In the genomic region with DNA sequence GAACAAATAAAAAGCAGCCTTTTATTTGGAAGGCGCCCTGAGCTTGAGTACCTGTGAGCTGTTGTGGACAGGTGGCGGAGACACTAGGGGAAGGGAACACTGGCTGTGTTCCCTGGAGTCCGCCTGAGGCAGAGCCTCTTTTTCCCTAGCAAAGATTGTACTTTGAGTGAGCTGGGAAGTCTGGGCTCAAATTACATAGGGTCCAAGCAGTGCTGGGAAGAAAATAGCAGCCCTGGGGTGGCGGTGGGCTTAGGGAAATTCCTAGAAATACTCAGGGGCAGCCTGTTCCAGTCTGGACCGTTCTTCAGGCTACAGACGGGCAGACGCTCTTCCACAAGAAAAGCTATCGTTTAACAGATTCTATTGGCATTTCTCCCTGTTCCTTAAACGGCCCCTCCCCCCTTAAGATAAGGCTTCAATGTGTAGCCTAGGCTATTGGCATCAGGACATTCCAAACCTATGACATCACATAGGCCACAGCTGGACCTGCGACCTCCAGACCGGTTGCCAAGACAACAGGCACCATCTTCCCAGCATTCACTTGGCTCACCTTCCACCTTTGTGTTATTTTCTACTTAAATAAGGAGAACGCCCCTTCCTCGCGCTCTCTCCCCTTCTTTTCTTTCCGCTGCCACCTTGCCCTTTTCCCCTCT, we compare ENCODE assay signal across 8 mouse cellular contexts. TPM values are rescaled to one million over a fixed set of nuclear protein-coding genes. Genes with fewer than 3 reads are reported as not detected.
DNase-seq lines count a peak whose midpoint lies in the region; ATAC-seq and TF ChIP-seq lines count a peak whose summit lies in the region.

No protein-coding gene starts in this region.

- H3K4me3 ChIP-seq in ES-E14 (ENCODE audit: insufficient read depth in 1 of 2, low read depth in 1 of 2, low read length in 2 of 2, poor library complexity in 1 of 2, severe bottlenecking in 1 of 2) = peak overlapping the region; percentile 79 to 84
- peak overlapping the region; percentile 58 for H3K4me3 ChIP-seq in forebrain, embryonic 12.5 days (replicated peaks)
- peak overlapping the region; percentile 48 for H3K4me3 ChIP-seq in lung, embryonic 15.5 days
- peak overlapping the region; percentile 44 for H3K4me3 ChIP-seq in stomach, embryonic 16.5 days (replicated peaks; ENCODE audit: low read length)

- no peaks in the 10 kb centered on the region for H3K9me3 ChIP-seq in ES-E14 (ENCODE audit: control insufficient read depth, insufficient read depth, low read depth, low read length)
- H3K9me3 ChIP-seq in forebrain, embryonic 12.5 days = no peaks in the 10 kb centered on the region
- H3K9me3 ChIP-seq in lung, embryonic 15.5 days = no peaks in the 10 kb centered on the region
- no peaks in the 10 kb centered on the region for H3K9me3 ChIP-seq in stomach, embryonic 16.5 days (replicated peaks; ENCODE audit: control insufficient read depth, low read length)

- peak overlapping the region; percentile 89 for H3K9ac ChIP-seq in ES-E14 (ENCODE audit: insufficient read depth, low read depth, low read length, poor library complexity, severe bottlenecking)
- H3K9ac ChIP-seq in forebrain, embryonic 12.5 days = peak overlapping the region; percentile 71
- H3K9ac ChIP-seq in lung, embryonic 15.5 days = peak overlapping the region; percentile 47; the same call in 1 of the 2 replicates
- peak overlapping the region; percentile 66 for H3K9ac ChIP-seq in stomach, embryonic 16.5 days (ENCODE audit: low read length)

- in situ Hi-C loops in ES-E14 (cut with MboI; ENCODE audit: low sequenced_read_pairs in 2 of 2, unreplicated experiment in 2 of 2) = no loop called here

- H3K4me2 ChIP-seq in forebrain, embryonic 12.5 days = peak overlapping the region; percentile 65
- peak overlapping the region; percentile 91 for H3K4me2 ChIP-seq in lung, embryonic 15.5 days
- peak overlapping the region; percentile 85 for H3K4me2 ChIP-seq in stomach, embryonic 16.5 days (ENCODE audit: low read depth, low read length)

- ATAC-seq in forebrain, embryonic 12.5 days (ENCODE audit: low FRiP score) = peak; percentile 91
- ATAC-seq in lung, embryonic 15.5 days (ENCODE audit: borderline replicate concordance, extremely low read depth, low FRiP score, low TSS enrichment) = peak; percentile 77
- peak; percentile 77; the same call in 1 of the 2 replicates for ATAC-seq in stomach, embryonic 16.5 days (ENCODE audit: insufficient read depth, low FRiP score)

- peak overlapping the region; percentile 97 for H3K27ac ChIP-seq in ES-E14 (ENCODE audit: insufficient read depth, low read depth, low read length, poor library complexity, severe bottlenecking)
- peak overlapping the region; percentile 93 for H3K27ac ChIP-seq in forebrain, embryonic 12.5 days
- peak overlapping the region; percentile 86 for H3K27ac ChIP-seq in lung, embryonic 15.5 days
- peak overlapping the region; percentile 49; the same call in 1 of the 2 replicates for H3K27ac ChIP-seq in stomach, embryonic 16.5 days (ENCODE audit: low read length)

- H3K4me1 ChIP-seq in ES-E14 (ENCODE audit: control insufficient read depth in 2 of 2, insufficient read depth in 2 of 2, low read length in 2 of 2, poor library complexity in 1 of 2) = peaks cover 0 to 7% of the 10 kb centered on the region in 2 experiments; a peak in 1 of 4 replicates
- H3K4me1 ChIP-seq in forebrain, embryonic 12.5 days = peaks cover 15% of the 10 kb centered on the region
- peaks cover 20% of the 10 kb centered on the region for H3K4me1 ChIP-seq in lung, embryonic 15.5 days
- 0 out of 2 replicates have a peak, but pooled peaks cover 6% of the 10 kb centered on the region for H3K4me1 ChIP-seq in stomach, embryonic 16.5 days (ENCODE audit: control insufficient read depth, insufficient read depth, low read length)

- under 1% methylated on average over 15 of the region's 15 CpGs for WGBS in forebrain, embryonic 12.5 days
- WGBS in lung, embryonic 15.5 days = 4% methylated on average over 15 of the region's 15 CpGs
- 3% methylated on average over 15 of the region's 15 CpGs for WGBS in stomach, embryonic 16.5 days

- peaks cover 15% of the 10 kb centered on the region for H3K36me3 ChIP-seq in ES-E14 (ENCODE audit: control insufficient read depth, insufficient read depth, low read length, poor library complexity, severe bottlenecking)
- H3K36me3 ChIP-seq in forebrain, embryonic 12.5 days (replicated peaks) = peaks cover 15% of the 10 kb centered on the region
- no peaks in the 10 kb centered on the region for H3K36me3 ChIP-seq in lung, embryonic 15.5 days
- no peaks in the 10 kb centered on the region for H3K36me3 ChIP-seq in stomach, embryonic 16.5 days (ENCODE audit: control insufficient read depth, insufficient read depth, low read length)

- intact Hi-C loops in left cerebral cortex, postnatal 36 days (cut with DNase I) = no loop called here

- H3K27me3 ChIP-seq in forebrain, embryonic 12.5 days = no peaks in the 10 kb centered on the region
- H3K27me3 ChIP-seq in lung, embryonic 15.5 days = no peaks in the 10 kb centered on the region
- H3K27me3 ChIP-seq in stomach, embryonic 16.5 days (ENCODE audit: control insufficient read depth, insufficient read depth, low read length) = no peaks in the 10 kb centered on the region

- DNase-seq in 3T3-L1 (ENCODE audit: low read depth, low spot score) (peak; percentile 32), ES-E14 (ENCODE audit: low read depth, low spot score) (peak; percentile 97)
- DNase-seq in kidney, adult 18-20 months = peak; percentile 35
- DNase-seq in urinary bladder, postnatal 10 days (ENCODE audit: low spot score) = no peak
- DNase-seq in left cerebral cortex, postnatal 36 days (ENCODE audit: low spot score in 2 of 2) = no peak

TF ChIP-seq in ES-E14, 5 proteins besides CTCF, POLR2A, EP300 and RAD21:
- no peak for TF ChIP-seq MAFK (IDR thresholded peaks at IDR 0.05; ENCODE audit: insufficient read depth, low read depth, low read length)
- no peak for TF ChIP-seq ZNF384 (IDR thresholded peaks at IDR 0.05; ENCODE audit: low read depth, low read length)
- TF ChIP-seq ZC3H11A (IDR thresholded peaks at IDR 0.05; ENCODE audit: borderline replicate concordance, low read depth, low read length) = no peak
- TF ChIP-seq HCFC1 (IDR thresholded peaks at IDR 0.05; ENCODE audit: borderline replicate concordance, insufficient read depth, low read length) = no peak
- no peak; the same call in 1 of the 2 replicates for TF ChIP-seq CHD2 (IDR thresholded peaks at IDR 0.05; ENCODE audit: low read depth, low read length)

RNA-seq across cellular contexts. Expression of a gene that starts 31.3 kb away (rescaled TPM):
- total RNA-seq in ES-E14 (2012; rRNA removed) = 10,022 and 10,869 TPM in 2 replicates
- polyA plus RNA-seq in forebrain, embryonic 12.5 days (2016; fragmentation: Nextera tagmentation; extraction: Ambion mirVana) = 3,508 and 3,592 TPM in 2 replicates
- 4,575 and 4,632 TPM in 2 replicates for polyA plus RNA-seq in lung, embryonic 15.5 days (2015; fragmentation: Nextera tagmentation; extraction: Ambion mirVana)
- 4,219 and 4,255 TPM in 2 replicates for polyA plus RNA-seq in stomach, embryonic 16.5 days (2015; fragmentation: Nextera tagmentation; extraction: Ambion mirVana)
- total RNA-seq in left cerebral cortex, postnatal 36 days (2021) = 1,000 to 10,000 TPM; 2,126 to 2,321 TPM

Comparison
In these comparisons a context has a peak if more than half of its experiments do, and no peak if none do; other contexts are left out.
1. DNase-seq: peak in 3T3-L1 (single experiment), ES-E14 (single experiment) and kidney, adult 18-20 months (single experiment); none in urinary bladder, postnatal 10 days (single experiment) and left cerebral cortex, postnatal 36 days (0 of 2).
2. Peak in every context shown above with its lines, with median percentiles within 50 percentile points of each other: H3K27ac ChIP-seq, H3K4me3 ChIP-seq, H3K9ac ChIP-seq, ATAC-seq and H3K4me2 ChIP-seq.